Comparison of ENCODE assay signal across 8 mouse cellular contexts in the genomic region with DNA sequence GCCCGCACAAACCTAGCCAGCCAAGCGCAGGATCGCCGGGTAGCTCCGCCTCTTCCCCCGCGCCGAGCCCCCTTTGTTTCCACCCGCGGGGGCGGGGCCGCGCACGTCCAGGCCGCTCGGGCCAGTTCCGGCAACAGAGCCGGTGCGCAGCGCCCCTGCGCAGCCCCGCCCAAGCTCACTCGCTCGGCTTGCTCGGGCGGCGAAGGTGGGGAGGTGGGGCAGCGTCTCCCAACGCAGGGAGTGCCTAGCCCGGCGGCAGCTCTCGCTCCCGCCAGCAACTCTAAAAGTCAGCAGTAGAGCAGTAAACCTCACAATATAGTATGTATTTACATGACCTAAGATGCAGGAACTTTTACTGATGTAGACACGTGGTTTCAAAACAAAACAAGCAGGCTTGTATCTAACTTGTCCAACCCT.
DNase-seq lines count a peak whose midpoint lies in the region; ATAC-seq and TF ChIP-seq lines count a peak whose summit lies in the region.

No protein-coding gene starts in this region.

- no peaks in the 10 kb centered on the region for H3K27me3 ChIP-seq in megakaryocyte, embryonic 14.5 days (replicated peaks)

- peak; percentile 73 for ATAC-seq in common myeloid progenitor, adult 5-6 weeks (replicated peaks; ENCODE audit: low read depth, poor library complexity, severe bottlenecking)

- peak overlapping the region; percentile 95 for H3K27ac ChIP-seq in gastrocnemius, adult 2 months

- peaks cover 2% of the 10 kb centered on the region for H3K36me3 ChIP-seq in megakaryocyte, embryonic 14.5 days (replicated peaks; ENCODE audit: low read length)

- no peak for TF ChIP-seq CTCF in gastrocnemius, adult 2 months (IDR thresholded peaks at IDR 0.05)

- peak; percentile 99 for DNase-seq in ZHBTc4 (ENCODE audit: low read depth, low spot score)
- DNase-seq in gastrocnemius, adult 2 months, result peak; percentile 98
- peak; percentile 70 for DNase-seq in hindlimb bud, embryonic 11.5 days (ENCODE audit: extremely low spot score, low read depth, low spot score)
- DNase-seq in left cerebral cortex, adult 8-10 months (ENCODE audit: low spot score in 2 of 2), result peak; percentile 62 to 85
- DNase-seq in right cerebral cortex, postnatal 10 days (ENCODE audit: low spot score in 2 of 2), result peak; percentile 94
- DNase-seq in urinary bladder, postnatal 25 days (ENCODE audit: low spot score), result peak; percentile 94

- H3K4me3 ChIP-seq in gastrocnemius, adult 2 months, result peak overlapping the region; percentile 93
- H3K4me3 ChIP-seq in megakaryocyte, embryonic 14.5 days (replicated peaks), result peak overlapping the region; percentile 94

- H3K9me3 ChIP-seq in megakaryocyte, embryonic 14.5 days, result no peaks in the 10 kb centered on the region

- intact Hi-C loops in gastrocnemius, adult 2 months (cut with DNase I), result loop anchor here (2.0 to 5.0 kb wide), 2 partner anchors 65 to 96 kb away; partner anchors contain the start of gene Rnf38

- peaks cover 49% of the 10 kb centered on the region for H3K4me1 ChIP-seq in megakaryocyte, embryonic 14.5 days

Comparison
In these comparisons a context has a peak if more than half of its experiments do, and no peak if none do; other contexts are left out.
1. Peak in every context shown above with its lines: DNase-seq, ATAC-seq, H3K4me3 ChIP-seq and H3K27ac ChIP-seq.